Mouse (Mus musculus) neutrophil, adult 59 days (primary cell): ENCODE measurements around the gene Ankrd63. TPM values are rescaled to one million over a fixed set of nuclear protein-coding genes. Genes with fewer than 3 reads are reported as not detected.

ENCODE experiments used
- total RNA-seq, 2 experiments: library from RNA; stranded (reverse); gene quantifications; 1 replicate in 1 of 2; 2 replicates in 1 of 2; pipeline ENCODE4 v1.2.4; 2023

Ankrd63 gene
- total RNA-seq: 1 to 10 TPM; 1.1 TPM

GRCm38 (mm10) chr2:118703913-118704730 lies at the start of gene Ankrd63:
Ankrd63 (minus strand) TSS chr2:118703963.

GRCm38 (mm10) chr2:118745232-118745884 lies 41.6 kb upstream of the Ankrd63 start, which contains the start of gene Inafm2:
Inafm2 (plus strand) TSS chr2:118745758.

DNA sequence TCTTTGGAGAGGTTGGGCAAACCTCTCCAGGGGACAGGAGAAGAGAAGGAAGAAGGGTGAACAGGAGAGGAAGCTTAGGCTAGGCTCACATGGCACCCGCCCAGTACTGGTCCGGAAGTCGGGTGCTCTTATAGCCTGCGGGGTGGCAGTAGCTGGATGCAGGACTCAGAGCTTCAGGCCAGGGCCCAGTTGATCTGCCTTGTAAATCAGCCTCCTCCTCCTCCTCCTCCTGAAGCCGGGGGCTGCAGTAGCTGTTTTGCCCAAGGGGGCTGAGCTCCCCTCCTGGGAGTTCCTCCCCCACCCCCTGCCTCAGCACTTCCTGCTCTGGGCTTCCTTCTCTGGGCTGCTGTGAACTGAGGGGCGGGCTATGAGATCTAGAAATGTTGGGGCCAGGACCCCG lies 24.6 kb upstream of the Ankrd63 start, which contains the start of gene Plcb2:
Gene Plcb2, minus strand, starts transcription at position 102 of the 400 bp plus-strand sequence.

GRCm38 (mm10) chr2:118662902-118663803 lies 40.6 kb downstream of the Ankrd63 start, which contains the start of gene Pak6:
Pak6 (plus strand) TSS chr2:118663303.

Other genes with a start within 250 kb of the Ankrd63 start
- 10 to 100 TPM; 77.1 to 87.0 TPM for gene Srp14, start 224.3 kb downstream of the Ankrd63 start, total RNA-seq
- gene Bmf, start 154.3 kb downstream of the Ankrd63 start, total RNA-seq: 10 to 100 TPM; 11.5 to 15.4 TPM
- gene Bub1b, start 105.8 kb downstream of the Ankrd63 start, total RNA-seq: 10 to 100 TPM; 46.1 to 54.8 TPM
- gene Pak6, start 40.7 kb downstream of the Ankrd63 start, total RNA-seq: not detected
- gene Plcb2, start 24.5 kb upstream of the Ankrd63 start, total RNA-seq: 100 to 1,000 TPM; 150 to 176 TPM
- 10 to 100 TPM; 11.4 to 12.8 TPM for gene Inafm2, start 41.8 kb upstream of the Ankrd63 start, total RNA-seq
- gene Ccdc9b, start 58.7 kb upstream of the Ankrd63 start, total RNA-seq: under 1 TPM; 0.18 to 0.75 TPM
- gene Phgr1, start 68.8 kb upstream of the Ankrd63 start, total RNA-seq: not detected
- gene Disp2, start 75.8 kb upstream of the Ankrd63 start, total RNA-seq: not detected
- gene Knstrn, start 110.0 kb upstream of the Ankrd63 start, total RNA-seq: 10 to 100 TPM; 42.2 to 53.8 TPM
- gene Ivd, start 158.0 kb upstream of the Ankrd63 start, total RNA-seq: 10 to 100 TPM; 31.4 to 36.0 TPM
- gene Bahd1, start 196.4 kb upstream of the Ankrd63 start, total RNA-seq: 10 to 100 TPM in 1 of 2 experiments, 1 to 10 TPM in 1; 8.3 to 10.1 TPM
- 1 to 10 TPM; 3.4 to 4.7 TPM for gene Chst14, start 222.5 kb upstream of the Ankrd63 start, total RNA-seq